Mouse (Mus musculus) myocyte (in vitro differentiated cells): Measurements from ENCODE around the gene Qtrt1.
A peak's percentile ranks its signal among the peaks of the same experiment; 100 is the strongest.

Source experiments
- POLR2A ChIP-seq: IDR thresholded peaks from one replicate; pipeline ENCODE4 v1.6.1; 2011; ENCODE audit warnings: low read depth, mild to moderate bottlenecking, control low read depth, moderate library complexity; ENCODE audit not compliant: insufficient read length
- POLR2AphosphoS2 ChIP-seq: IDR thresholded peaks from one replicate; pipeline ENCODE4 v1.6.1; 2011; ENCODE audit warnings: low read depth, control low read depth; ENCODE audit not compliant: insufficient read length

DNA sequence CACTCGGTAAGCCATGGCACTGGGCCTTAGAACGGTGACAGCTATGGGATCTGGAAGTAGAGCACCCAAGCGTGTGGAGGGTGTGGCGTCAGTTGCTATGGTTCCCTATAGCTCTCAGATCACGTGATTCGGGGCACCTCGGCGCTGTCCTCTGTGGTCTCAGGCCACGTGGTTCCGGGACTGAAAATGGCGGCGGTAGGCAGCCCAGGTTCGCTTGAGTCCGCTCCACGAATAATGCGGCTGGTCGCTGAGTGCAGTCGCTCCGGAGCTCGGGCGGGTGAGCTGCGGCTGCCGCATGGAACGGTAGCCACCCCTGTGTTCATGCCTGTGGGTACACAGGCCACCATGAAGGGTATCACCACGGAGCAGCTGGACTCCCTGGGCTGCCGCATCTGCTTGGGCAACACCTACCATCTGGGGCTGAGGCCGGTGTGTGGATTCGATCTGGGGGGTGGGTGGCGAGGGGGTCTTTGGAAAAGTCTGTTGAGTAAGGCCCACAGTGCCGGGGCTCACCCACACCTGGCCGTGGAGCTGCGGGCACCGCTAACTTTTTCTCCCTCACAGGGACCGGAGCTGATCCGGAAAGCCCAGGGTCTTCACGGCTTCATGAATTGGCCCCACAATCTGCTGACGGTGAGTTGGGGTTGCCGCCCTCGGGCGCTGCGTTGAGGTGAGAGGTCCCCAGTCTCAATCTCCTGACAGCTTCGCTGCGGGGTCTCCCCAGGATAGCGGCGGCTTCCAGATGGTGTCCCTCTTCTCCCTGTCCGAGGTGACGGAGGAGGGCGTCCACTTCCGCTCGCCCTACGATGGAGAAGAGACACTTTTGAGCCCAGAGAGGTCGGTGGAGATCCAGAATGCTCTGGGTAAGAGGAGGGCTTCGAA is at the start of gene Qtrt1:
- TF ChIP-seq POLR2AphosphoS2 (peak; percentile 68), POLR2A (peak; percentile 70)
